Mouse (Mus musculus) liver, embryonic 15.5 days (tissue): ENCODE data around the gene Jmjd6. TPM values are rescaled to one million over a fixed set of nuclear protein-coding genes. Genes with fewer than 3 reads are reported as not detected.

Experiments used
- ATAC-seq: fragments of 200-750 bp; cut with Nextera tagmentation; 2 replicates; pipeline ENCODE4 v1.8.0; 2017; ENCODE audit warnings: moderate number of reproducible peaks, mild to moderate bottlenecking, moderate library complexity; ENCODE audit not compliant: insufficient read depth
- H3K27ac ChIP-seq: fragments of 300-500 bp; sonication (generic); replicated peaks from 2 replicates; pipeline ENCODE4 v1.5.1; 2015; ENCODE audit warnings: mild to moderate bottlenecking, inconsistent platforms
- H3K27me3 ChIP-seq: fragments of 300-500 bp; sonication (generic); 2 replicates; pipeline ENCODE4 v1.6.1; 2015; ENCODE audit warnings: mild to moderate bottlenecking, inconsistent platforms
- H3K36me3 ChIP-seq: fragments of 300-500 bp; sonication (generic); replicated peaks from 2 replicates; pipeline ENCODE4 v1.6.1; 2015; ENCODE audit warnings: moderate library complexity, mild to moderate bottlenecking, inconsistent platforms
- H3K4me1 ChIP-seq: fragments of 300-500 bp; sonication (generic); replicated peaks from 2 replicates; pipeline ENCODE4 v1.6.1; 2015; ENCODE audit warnings: inconsistent platforms
- H3K4me2 ChIP-seq: fragments of 300-500 bp; sonication (generic); 2 replicates; pipeline ENCODE4 v1.6.1; 2015; ENCODE audit warnings: moderate library complexity, mild to moderate bottlenecking, inconsistent platforms
- H3K4me3 ChIP-seq: fragments of 300-500 bp; sonication (generic); replicated peaks from 2 replicates; pipeline ENCODE4 v1.5.1; 2015; ENCODE audit warnings: mild to moderate bottlenecking, inconsistent platforms
- H3K9ac ChIP-seq: fragments of 300-500 bp; sonication (generic); 2 replicates; pipeline ENCODE4 v1.6.1; 2015; ENCODE audit warnings: moderate library complexity, mild to moderate bottlenecking, inconsistent platforms
- H3K9me3 ChIP-seq: fragments of 300-500 bp; sonication (generic); replicated peaks from 2 replicates; pipeline ENCODE4 v1.6.1; 2016; ENCODE audit warnings: inconsistent platforms
- WGBS: fragments of 180-500 bp; shearing (Covaris S2); methylation state at CpG from one replicate; pipeline ENCODE4 v1.1.7; 2015; ENCODE audit warnings: mixed read lengths; ENCODE audit not compliant: insufficient replicate concordance; 5-methylcytosine and 5-hydroxymethylcytosine counted together
- polyA plus RNA-seq: library from polyadenylated mRNA; unstranded; fragments of >200 nt; fragmentation: Nextera tagmentation; extraction: Ambion mirVana; gene quantifications from 2 replicates; pipeline ENCODE4 v1.2.1, GENCODE M21; 2015

The Jmjd6 gene
- polyA plus RNA-seq, 1 experiment from 2014 or later = 27.4 TPM

DNA sequence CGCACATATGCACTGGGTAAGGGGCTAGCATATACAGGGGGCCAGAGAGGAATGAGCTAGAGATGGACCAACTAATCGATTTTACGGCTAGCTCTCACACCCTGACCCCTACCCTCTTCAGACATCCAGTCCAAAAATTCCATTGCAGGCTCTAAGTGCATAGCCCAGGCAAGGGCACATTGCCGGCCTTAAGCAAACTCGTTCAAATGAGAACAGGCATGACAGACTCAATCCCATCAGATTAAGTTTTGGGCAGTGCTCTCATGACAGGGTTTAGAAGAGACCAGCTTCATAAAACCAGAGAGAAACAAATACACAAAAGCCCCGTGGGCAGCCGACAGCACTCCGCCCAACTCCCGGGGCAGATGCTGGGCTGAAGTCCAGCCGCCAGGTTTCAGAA is 21.0 kb downstream of the Jmjd6 start:
- Histone ChIP-seq H3K4me1 (0 out of 2 replicates have a peak, but pooled peaks cover under 1% of the 10 kb centered on the region), H3K36me3 (no peaks in the 10 kb centered on the region), H3K4me3 (no peak overlapping the region), H3K9ac (no peak overlapping the region), H3K9me3 (no peaks in the 10 kb centered on the region), H3K27me3 (peaks cover 16% of the 10 kb centered on the region), H3K27ac (no peak overlapping the region), H3K4me2 (no peak overlapping the region)
- WGBS = 73% methylated on average over 10 of the region's 10 CpGs
- ATAC-seq = no peak

DNA sequence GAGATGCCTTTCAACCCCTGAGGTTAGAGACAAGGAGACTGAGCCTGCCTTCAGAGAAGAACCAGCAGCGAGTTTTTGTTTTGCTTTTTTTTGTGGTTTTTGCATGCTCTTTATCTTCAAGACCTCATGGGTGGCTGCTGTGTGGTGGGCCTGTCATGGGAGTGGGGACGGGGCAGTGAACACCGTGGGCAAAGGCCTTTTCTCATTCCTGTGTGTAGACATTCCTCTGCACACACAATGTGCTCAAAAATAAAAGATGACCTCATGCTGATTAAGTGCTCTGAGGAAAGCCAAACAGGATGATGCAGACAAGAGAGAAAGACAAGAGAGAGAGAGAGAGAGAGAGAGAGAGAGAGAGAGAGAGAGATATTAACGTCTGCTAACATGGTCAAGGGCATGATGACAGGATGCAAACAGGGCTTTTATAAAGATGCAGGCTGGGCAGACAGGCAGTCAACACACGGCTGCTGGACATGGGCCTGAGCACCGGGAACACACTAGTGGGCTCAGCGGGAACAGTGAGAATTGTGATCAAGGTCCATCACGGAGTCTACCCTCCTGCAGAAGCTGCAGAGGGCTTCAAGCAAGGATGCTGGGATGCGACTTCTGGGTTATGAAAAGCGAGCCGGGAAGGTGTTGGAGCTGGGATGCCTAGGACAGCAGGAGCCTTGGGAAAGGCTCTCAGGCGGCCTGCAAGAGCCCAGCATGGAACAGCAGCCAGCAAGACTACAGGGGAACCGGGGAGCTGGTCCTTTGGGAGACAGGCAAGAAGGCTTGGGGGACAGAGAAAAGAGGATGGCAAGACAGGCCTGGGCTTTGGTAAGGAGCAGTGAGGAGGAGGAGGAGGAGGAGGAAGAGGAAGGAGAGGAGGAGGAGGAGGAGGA is 21.9 kb downstream of the Jmjd6 start:
- no peak overlapping the region for H3K9ac ChIP-seq
- peaks cover 7% of the 10 kb centered on the region for H3K27me3 ChIP-seq
- H3K36me3 ChIP-seq = no peaks in the 10 kb centered on the region
- WGBS = 48% methylated on average over 13 of the region's 13 CpGs
- ATAC-seq = no peak
- H3K4me1 ChIP-seq = no peaks in the 10 kb centered on the region
- no peak overlapping the region for H3K4me2 ChIP-seq
- H3K9me3 ChIP-seq = no peaks in the 10 kb centered on the region
- no peak overlapping the region for H3K27ac ChIP-seq
- no peak overlapping the region for H3K4me3 ChIP-seq

DNA sequence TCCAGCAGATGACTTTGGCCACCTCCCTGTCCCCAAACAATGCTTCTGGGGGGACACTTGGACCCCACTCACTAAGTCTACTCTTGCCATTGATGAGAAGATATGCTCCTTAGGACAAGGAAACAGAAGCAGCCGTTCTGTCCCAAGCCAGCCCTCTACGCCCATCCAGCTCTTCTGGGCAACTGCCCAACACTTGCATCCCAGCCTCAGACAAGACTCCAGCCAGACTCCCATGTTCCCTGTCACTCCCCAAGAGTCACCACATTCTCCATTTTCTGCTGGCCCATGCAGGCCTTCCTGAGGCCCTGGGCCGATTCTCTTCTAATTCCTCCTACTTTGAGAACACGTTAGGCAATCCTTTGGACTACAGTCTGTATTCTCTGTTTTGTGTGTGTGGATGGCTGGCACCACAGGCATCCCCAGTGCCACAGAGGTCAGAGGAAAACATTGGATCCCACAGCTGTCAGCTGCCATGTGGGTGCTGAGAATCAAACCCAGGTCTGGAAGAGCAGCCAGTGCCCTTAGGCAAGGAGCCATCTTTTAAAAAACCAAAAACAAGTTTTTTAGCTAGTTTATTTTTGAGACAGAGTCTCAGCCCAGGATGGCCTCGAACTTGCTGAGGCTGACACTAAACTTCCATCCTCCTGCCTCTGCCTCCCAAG is 23.2 kb downstream of the Jmjd6 start:
- Histone ChIP-seq H3K27me3 (no peaks in the 10 kb centered on the region), H3K9me3 (no peaks in the 10 kb centered on the region), H3K27ac (no peak overlapping the region), H3K4me3 (no peak overlapping the region), H3K9ac (no peak overlapping the region), H3K4me2 (no peak overlapping the region), H3K36me3 (no peaks in the 10 kb centered on the region), H3K4me1 (no peaks in the 10 kb centered on the region)
- WGBS = 55% methylated on average over 5 of the region's 5 CpGs
- no peak for ATAC-seq

DNA sequence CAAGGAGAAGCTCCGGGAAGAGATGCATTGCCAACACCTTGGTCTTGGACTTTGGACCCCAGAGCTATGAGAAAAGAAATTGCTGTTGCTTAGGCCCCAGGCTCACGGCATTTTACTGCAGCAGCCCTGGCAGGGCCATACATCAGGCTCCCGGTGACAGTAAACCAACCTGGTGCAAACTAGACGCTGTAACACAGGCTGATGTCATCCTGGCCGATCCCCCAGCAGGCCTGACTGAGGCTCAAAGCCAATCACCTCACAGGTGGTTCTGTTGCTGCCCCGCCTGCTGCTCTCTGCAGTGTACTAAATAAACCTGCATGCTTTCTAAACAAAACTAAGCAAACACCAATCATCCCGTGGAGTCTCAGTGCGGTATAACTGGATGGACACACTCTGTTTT is 24.5 kb downstream of the Jmjd6 start:
- 51% methylated on average over 8 of the region's 8 CpGs for WGBS
- H3K27ac ChIP-seq = no peak overlapping the region
- H3K36me3 ChIP-seq = no peaks in the 10 kb centered on the region
- no peak overlapping the region for H3K4me3 ChIP-seq
- no peaks in the 10 kb centered on the region for H3K9me3 ChIP-seq
- H3K9ac ChIP-seq = no peak overlapping the region
- peaks cover 4% of the 10 kb centered on the region; the same call in 1 of the 2 replicates for H3K4me1 ChIP-seq
- no peaks in the 10 kb centered on the region for H3K27me3 ChIP-seq
- ATAC-seq = no peak
- H3K4me2 ChIP-seq = no peak overlapping the region

DNA sequence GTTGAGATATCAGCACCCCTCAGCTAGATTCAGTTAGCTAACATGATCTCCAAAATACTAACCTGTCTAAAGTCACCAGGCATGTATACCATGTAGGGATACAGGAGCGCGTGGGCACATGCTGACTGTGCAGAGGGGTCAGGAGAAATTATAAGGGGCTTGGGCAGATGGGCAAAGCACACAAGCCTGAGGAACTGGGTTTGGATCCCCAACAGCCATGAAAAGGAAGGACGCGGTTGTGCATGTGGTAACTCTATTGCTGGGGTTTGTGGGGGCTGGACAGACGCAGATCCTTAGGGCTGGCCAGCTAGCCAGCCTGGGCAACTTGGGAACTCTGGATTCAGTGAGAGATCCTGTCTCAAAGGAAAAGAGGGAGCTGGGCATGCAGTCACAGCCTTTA is 25.7 kb downstream of the Jmjd6 start:
- H3K9ac ChIP-seq = no peak overlapping the region
- H3K27me3 ChIP-seq = no peaks in the 10 kb centered on the region
- H3K4me2 ChIP-seq = no peak overlapping the region
- peaks cover 4% of the 10 kb centered on the region; the same call in 1 of the 2 replicates for H3K4me1 ChIP-seq
- no peak overlapping the region for H3K27ac ChIP-seq
- no peak for ATAC-seq
- 77% methylated on average over 5 of the region's 5 CpGs for WGBS
- no peaks in the 10 kb centered on the region for H3K9me3 ChIP-seq
- H3K4me3 ChIP-seq = no peak overlapping the region
- H3K36me3 ChIP-seq = no peaks in the 10 kb centered on the region

DNA sequence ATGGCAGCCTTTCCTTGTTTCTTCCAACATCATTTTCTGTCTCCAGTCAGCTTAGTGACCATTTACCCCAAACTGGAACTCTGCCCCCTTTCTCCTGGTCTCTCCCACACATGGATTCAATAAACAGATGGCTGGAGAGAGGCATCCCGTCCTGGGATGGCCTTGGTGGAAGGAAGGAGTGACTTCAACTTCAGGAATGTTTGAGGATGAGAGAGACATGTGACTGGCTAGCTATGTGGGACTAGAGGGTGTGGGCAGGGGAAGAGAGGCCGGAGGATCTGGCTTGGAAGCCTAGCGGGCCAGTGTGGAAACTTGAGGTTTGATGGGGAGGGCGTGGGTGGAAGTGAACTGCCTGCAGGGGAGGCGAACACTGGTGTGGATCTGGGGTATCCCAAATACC is 26.5 kb downstream of the Jmjd6 start:
- ATAC-seq = no peak

DNA sequence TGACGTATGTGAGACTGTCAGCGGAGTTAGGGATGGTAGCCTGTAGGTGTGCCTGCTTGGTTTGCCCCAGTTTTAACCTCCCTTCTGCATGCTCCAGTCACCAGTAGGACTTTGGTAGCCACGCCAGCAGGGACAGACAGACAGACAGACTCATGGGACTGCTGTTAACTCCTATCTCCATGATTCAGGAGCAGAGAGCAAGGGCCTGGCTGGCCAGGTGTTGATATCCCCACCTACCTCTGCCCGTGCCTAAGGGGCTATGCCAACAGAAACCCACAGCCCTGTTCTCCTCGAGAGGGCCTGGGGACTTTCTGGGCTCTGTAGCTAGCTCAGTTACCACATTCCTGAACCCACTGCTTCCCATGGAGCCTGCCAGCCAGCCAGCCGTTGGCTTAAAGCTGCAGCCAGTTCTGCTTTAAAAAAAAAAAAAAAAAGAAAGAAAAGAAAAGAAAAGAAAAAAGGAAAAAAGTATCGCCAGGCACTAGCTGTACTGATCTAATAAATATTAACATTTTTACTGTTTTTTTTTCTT is 28.3 kb downstream of the Jmjd6 start:
- Histone ChIP-seq H3K4me3 (no peak overlapping the region), H3K9ac (no peak overlapping the region), H3K27ac (no peak overlapping the region), H3K27me3 (peaks cover 13% of the 10 kb centered on the region), H3K36me3 (no peaks in the 10 kb centered on the region), H3K4me2 (no peak overlapping the region), H3K4me1 (peaks cover 15% of the 10 kb centered on the region), H3K9me3 (no peaks in the 10 kb centered on the region)
- WGBS = 44% methylated on average over 7 of the region's 7 CpGs
- ATAC-seq = no peak

More for the DNA sequence above, 26.5 kb downstream of the Jmjd6 start:
- Histone ChIP-seq H3K9me3 (no peaks in the 10 kb centered on the region), H3K27ac (no peak overlapping the region), H3K36me3 (no peaks in the 10 kb centered on the region), H3K4me1 (peaks cover 4% of the 10 kb centered on the region; the same call in 1 of the 2 replicates), H3K4me3 (no peak overlapping the region), H3K27me3 (no peaks in the 10 kb centered on the region), H3K9ac (no peak overlapping the region), H3K4me2 (no peak overlapping the region)
- WGBS = 60% methylated on average over 5 of the region's 5 CpGs

DNA sequence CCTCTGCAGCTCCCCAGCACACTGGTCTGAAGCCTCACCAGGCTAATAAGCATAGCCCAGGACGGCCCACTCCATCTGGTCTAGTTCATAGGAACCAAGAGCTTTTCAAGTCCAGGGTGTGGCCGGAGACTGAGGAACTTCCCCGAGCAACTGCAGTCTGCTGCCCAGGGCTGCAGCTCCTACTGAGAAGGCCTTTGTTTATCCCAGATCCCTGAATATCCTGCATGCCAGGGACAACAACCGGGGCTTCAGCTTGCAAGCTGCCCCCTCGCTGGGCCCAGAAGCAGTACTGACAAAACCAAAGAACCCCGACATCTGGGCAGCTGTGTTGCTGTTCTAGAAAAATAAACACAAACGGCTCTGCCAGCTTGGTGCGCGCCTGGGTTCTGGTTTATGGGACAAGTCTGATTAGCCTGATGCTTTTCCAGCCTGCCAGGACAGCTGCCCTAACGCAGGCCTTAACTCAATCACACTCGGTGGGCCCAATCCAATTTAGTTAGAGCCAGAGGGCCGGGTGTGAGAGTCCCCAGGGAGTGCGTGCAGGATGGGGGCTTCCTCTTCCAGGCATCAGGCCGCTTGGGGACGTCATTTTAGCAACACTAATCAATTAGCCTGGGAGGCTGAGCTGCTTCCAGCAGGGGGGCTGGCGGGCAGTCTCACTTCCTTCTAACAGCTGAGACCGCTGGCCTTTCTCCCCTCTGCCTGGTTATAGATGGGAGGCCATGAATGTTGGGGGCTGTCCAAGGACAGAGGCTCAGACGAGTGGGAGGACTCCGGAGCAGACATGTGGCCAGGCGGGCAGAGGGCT is 29.0 kb downstream of the Jmjd6 start:
- Histone ChIP-seq H3K27ac (no peak overlapping the region), H3K4me1 (peaks cover 15% of the 10 kb centered on the region), H3K27me3 (peaks cover 13% of the 10 kb centered on the region), H3K4me2 (no peak overlapping the region), H3K9me3 (no peaks in the 10 kb centered on the region), H3K9ac (no peak overlapping the region), H3K36me3 (no peaks in the 10 kb centered on the region), H3K4me3 (no peak overlapping the region)
- ATAC-seq = no peak
- 43% methylated on average over 20 of the region's 20 CpGs for WGBS

DNA sequence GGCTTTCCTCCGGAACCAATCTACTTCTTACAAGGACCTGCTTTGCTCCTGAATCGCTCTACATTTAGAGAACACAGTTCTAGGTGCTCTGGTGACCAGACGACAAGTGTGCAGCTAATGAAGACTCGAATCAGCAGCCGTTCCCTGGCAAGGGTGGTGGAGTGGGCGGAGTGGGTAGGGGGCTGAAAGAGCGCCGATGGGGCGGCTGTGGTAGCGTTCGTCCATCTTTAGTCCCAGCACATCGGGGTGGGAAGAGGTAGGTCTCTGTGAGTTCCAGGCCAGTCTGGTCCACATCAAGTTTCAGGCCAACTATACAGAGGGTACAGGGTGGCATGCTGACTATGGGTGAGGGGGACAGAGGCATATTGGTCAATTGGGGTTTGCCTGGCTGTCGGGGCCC is 29.6 kb downstream of the Jmjd6 start:
- H3K36me3 ChIP-seq = no peaks in the 10 kb centered on the region
- H3K4me3 ChIP-seq = no peak overlapping the region
- WGBS = 75% methylated on average over 13 of the region's 13 CpGs
- H3K27me3 ChIP-seq = peaks cover 13% of the 10 kb centered on the region
- no peak overlapping the region for H3K4me2 ChIP-seq
- no peak overlapping the region for H3K9ac ChIP-seq
- no peak for ATAC-seq
- H3K4me1 ChIP-seq = peaks cover 15% of the 10 kb centered on the region
- no peaks in the 10 kb centered on the region for H3K9me3 ChIP-seq
- H3K27ac ChIP-seq = no peak overlapping the region

DNA sequence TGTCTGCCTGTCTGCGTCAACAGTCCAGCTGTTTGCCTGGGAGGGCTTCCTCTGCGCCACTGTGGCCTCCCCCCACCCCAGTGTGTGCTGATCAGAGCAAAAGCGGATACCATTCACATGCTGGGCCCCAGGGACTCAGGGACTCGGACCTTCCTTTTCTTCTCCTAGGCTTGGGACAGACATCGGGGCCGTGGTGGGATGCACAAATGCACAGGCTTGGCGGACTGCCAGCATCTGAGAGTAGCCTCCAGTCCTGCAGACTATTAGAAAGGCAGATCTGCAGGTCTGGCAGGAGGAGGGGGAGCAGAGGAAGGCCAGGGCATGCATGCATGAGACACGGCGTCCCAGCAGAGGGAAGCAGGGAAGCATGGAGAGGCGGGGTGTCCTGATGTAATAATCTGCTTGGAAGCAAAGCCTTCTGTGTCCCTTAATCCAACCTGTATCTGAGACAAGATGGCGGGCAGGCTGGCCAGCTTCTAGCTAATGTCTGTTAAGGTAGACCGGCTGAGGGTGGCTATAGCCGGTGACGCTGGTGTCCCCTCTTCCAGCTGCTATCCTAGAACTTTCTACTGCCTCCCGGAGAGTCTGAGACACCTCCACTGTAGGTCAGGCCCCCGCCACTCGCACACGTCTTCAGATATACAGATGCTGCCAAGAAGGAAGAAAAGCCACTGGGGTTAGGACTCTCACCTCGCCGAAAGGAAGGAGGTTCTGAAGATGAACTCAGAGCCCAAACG is 30.3 kb downstream of the Jmjd6 start:
- H3K9ac ChIP-seq = no peak overlapping the region
- WGBS = 67% methylated on average over 21 of the region's 21 CpGs
- ATAC-seq = no peak
- H3K36me3 ChIP-seq = no peaks in the 10 kb centered on the region
- H3K27me3 ChIP-seq = peaks cover 13% of the 10 kb centered on the region
- no peak overlapping the region for H3K4me2 ChIP-seq
- H3K4me3 ChIP-seq = no peak overlapping the region
- no peaks in the 10 kb centered on the region for H3K9me3 ChIP-seq
- peaks cover 15% of the 10 kb centered on the region for H3K4me1 ChIP-seq
- no peak overlapping the region for H3K27ac ChIP-seq
